In genomic region chr9:61439979-61440378, GRCm38 (mm10) we compare ENCODE assay signal across 28 mouse cellular contexts.
DNase-seq lines count a peak whose midpoint lies in the region; ATAC-seq and TF ChIP-seq lines count a peak whose summit lies in the region.
"Had no signal": no experiment of that assay in that cellular context is flagged by ENCODE, and none has a peak within 500 bp of the region (broad histone marks: within the 10 kb centered on the region; RNA-seq: fewer than 3 reads in every experiment).

No protein-coding gene starts in this region.

- no peak; the same call in 1 of the 2 replicates for TF ChIP-seq RAD21 in CH12.LX (IDR thresholded peaks at IDR 0.05; ENCODE audit: low read depth, low read length)

- peaks cover 50% of the 10 kb centered on the region for H3K27me3 ChIP-seq in midbrain, embryonic 10.5 days (ENCODE audit: low read depth, poor library complexity, severe bottlenecking)
- H3K27me3 ChIP-seq in midbrain, embryonic 13.5 days, result peaks cover 38% of the 10 kb centered on the region
- H3K27me3 ChIP-seq in CH12.LX (replicated peaks), result peaks cover 1% of the 10 kb centered on the region
- peaks cover 48% of the 10 kb centered on the region for H3K27me3 ChIP-seq in limb, embryonic 10.5 days (ENCODE audit: low read depth, poor library complexity, severe bottlenecking)
- H3K27me3 ChIP-seq in stomach, postnatal 0 days (ENCODE audit: control insufficient read depth, insufficient read depth, low read length), result no peaks in the 10 kb centered on the region
- no peaks in the 10 kb centered on the region for H3K27me3 ChIP-seq in liver, postnatal 0 days (ENCODE audit: insufficient read depth, low read length)
- H3K27me3 ChIP-seq: Patski had no signal

- H3K79me2 ChIP-seq in CH12.LX (replicated peaks; ENCODE audit: control insufficient read depth, extremely low read depth, insufficient read depth, poor library complexity, severe bottlenecking), result no peaks in the 10 kb centered on the region

- DNase-seq in midbrain, embryonic 10.5 days (ENCODE audit: low spot score), result no peak
- peak; percentile 41 for DNase-seq in CH12.LX (ENCODE audit: extremely low read depth)
- DNase-seq in ES-CJ7 (ENCODE audit: low read depth, low spot score), result peak; percentile 25
- no peak for DNase-seq in limb, embryonic 10.5 days (ENCODE audit: low spot score)
- DNase-seq in stomach, postnatal 0 days (ENCODE audit: low spot score), result no peak
- no peak for DNase-seq in spleen, postnatal 14 days (ENCODE audit: low spot score in 2 of 2)
- no peak for DNase-seq in liver, postnatal 0 days
- DNase-seq: adrenal gland, adult 8-10 months; adrenal gland, postnatal 25 days; cerebellum, adult 18-20 months; cerebellum, adult 9-10 months; cerebellum, postnatal 14 days; gastrocnemius, postnatal 10 days; gastrocnemius, postnatal 36 days; heart, adult 2 months; heart, postnatal 14 days; heart, postnatal 4 days had no signal

- WGBS in midbrain, embryonic 10.5 days, result 78% methylated on average over 2 of the region's 2 CpGs
- WGBS in midbrain, embryonic 13.5 days, result 70% methylated on average over 2 of the region's 2 CpGs
- WGBS in limb, embryonic 10.5 days, result 68% methylated on average over 2 of the region's 2 CpGs
- whole genome bisulfite sequencing in stomach, postnatal 0 days, result 88% methylated on average over 2 of the region's 2 CpGs
- WGBS in liver, postnatal 0 days (ENCODE audit: insufficient replicate concordance), result 78% methylated on average over 2 of the region's 2 CpGs

- 0 out of 2 replicates have a peak overlapping the region, but pooled peaks have one; percentile 7 for H3K27ac ChIP-seq in midbrain, embryonic 10.5 days (replicated peaks)
- H3K27ac ChIP-seq in midbrain, embryonic 13.5 days, result no peak overlapping the region
- no peak overlapping the region for H3K27ac ChIP-seq in CH12.LX (ENCODE audit: insufficient read depth, low read depth)
- peak overlapping the region; percentile 7; the same call in 1 of the 2 replicates for H3K27ac ChIP-seq in limb, embryonic 10.5 days
- no peak overlapping the region for H3K27ac ChIP-seq in stomach, postnatal 0 days (replicated peaks)
- H3K27ac ChIP-seq in liver, postnatal 0 days (ENCODE audit: low read depth), result no peak overlapping the region
- H3K27ac ChIP-seq: forebrain, embryonic 10.5 days; forebrain, embryonic 13.5 days; heart, adult 2 months; heart, embryonic 10.5 days; heart, embryonic 13.5 days; hindbrain, embryonic 14.5 days; hindbrain, postnatal 0 days had no signal

- dilution Hi-C loops in CH12.LX (cut with MboI; ENCODE audit: extremely low pct_ligation_motif_present, extremely low pct_unique_long_range_greater_than_20kb, low sequenced_read_pairs), result no loop called here

- in situ Hi-C loops in CH12.LX (cut with MboI; ENCODE audit: low pct_ligation_motif_present, low pct_unique_long_range_greater_than_20kb, low sequenced_read_pairs), result no loop called here

- H3K9me3 ChIP-seq in midbrain, embryonic 10.5 days (replicated peaks), result no peaks in the 10 kb centered on the region
- H3K9me3 ChIP-seq in midbrain, embryonic 13.5 days, result no peaks in the 10 kb centered on the region
- H3K9me3 ChIP-seq in CH12.LX (replicated peaks; ENCODE audit: low read length), result no peaks in the 10 kb centered on the region
- no peaks in the 10 kb centered on the region for H3K9me3 ChIP-seq in limb, embryonic 10.5 days (replicated peaks)
- no peaks in the 10 kb centered on the region for H3K9me3 ChIP-seq in stomach, postnatal 0 days (ENCODE audit: control insufficient read depth, low read length)
- H3K9me3 ChIP-seq in liver, postnatal 0 days (ENCODE audit: low read length), result no peaks in the 10 kb centered on the region
- H3K9me3 ChIP-seq: forebrain, embryonic 10.5 days; forebrain, embryonic 13.5 days; G1E; heart, embryonic 10.5 days had no signal

- H3K4me1 ChIP-seq in midbrain, embryonic 10.5 days, result peaks cover 78% of the 10 kb centered on the region
- H3K4me1 ChIP-seq in midbrain, embryonic 13.5 days (replicated peaks), result peaks cover 32% of the 10 kb centered on the region
- H3K4me1 ChIP-seq in CH12.LX (ENCODE audit: control insufficient read depth in 1 of 2, insufficient read depth in 2 of 2), result peaks cover 9 to 81% of the 10 kb centered on the region in 2 experiments; a peak in 3 of 4 replicates
- peaks cover 38% of the 10 kb centered on the region for H3K4me1 ChIP-seq in limb, embryonic 10.5 days
- no peaks in the 10 kb centered on the region for H3K4me1 ChIP-seq in stomach, postnatal 0 days (replicated peaks; ENCODE audit: control insufficient read depth, insufficient read depth)
- H3K4me1 ChIP-seq in liver, postnatal 0 days (ENCODE audit: insufficient read depth), result no peaks in the 10 kb centered on the region

- no peak for ATAC-seq in midbrain, embryonic 13.5 days
- no peak for ATAC-seq in stomach, postnatal 0 days (ENCODE audit: low FRiP score, low TSS enrichment)
- ATAC-seq in liver, postnatal 0 days, result no peak
- ATAC-seq: activated CD4-positive, CD25-positive, alpha-beta regulatory T cell, adult 4 months; forebrain, embryonic 13.5 days; forebrain, embryonic 16.5 days; Patski had no signal

- no peak for TF ChIP-seq POLR2A in CH12.LX (IDR thresholded peaks at IDR 0.05; ENCODE audit: low read depth, low read length)

- H3K4me2 ChIP-seq in midbrain, embryonic 13.5 days (replicated peaks), result no peak overlapping the region
- no peak overlapping the region for H3K4me2 ChIP-seq in CH12.LX (ENCODE audit: insufficient read depth, low read depth, poor library complexity, severe bottlenecking)
- H3K4me2 ChIP-seq in stomach, postnatal 0 days (replicated peaks; ENCODE audit: low read depth), result no peak overlapping the region
- H3K4me2 ChIP-seq in liver, postnatal 0 days (ENCODE audit: low read depth, low read length), result no peak overlapping the region
- H3K4me2 ChIP-seq: forebrain, embryonic 13.5 days; heart, embryonic 13.5 days; hindbrain, embryonic 14.5 days had no signal

- TF ChIP-seq CTCF in CH12.LX (conservative IDR thresholded peaks at IDR 0.05 in 1 of 2, IDR thresholded peaks at IDR 0.05 in 1 of 2; ENCODE audit: low read depth in 2 of 2, low read length in 2 of 2), result no peak
- no peak for TF ChIP-seq CTCF in stomach, postnatal 0 days (IDR thresholded peaks at IDR 0.05; ENCODE audit: low read depth)
- no peak for TF ChIP-seq CTCF in liver, postnatal 0 days (IDR thresholded peaks at IDR 0.05; ENCODE audit: low read depth)

- no peaks in the 10 kb centered on the region for H3K36me3 ChIP-seq in midbrain, embryonic 10.5 days
- H3K36me3 ChIP-seq in midbrain, embryonic 13.5 days, result no peaks in the 10 kb centered on the region
- no peaks in the 10 kb centered on the region for H3K36me3 ChIP-seq in CH12.LX (replicated peaks in 1 of 2; ENCODE audit: control insufficient read depth in 1 of 2, insufficient read depth in 1 of 2, low read length in 1 of 2)
- H3K36me3 ChIP-seq in limb, embryonic 10.5 days, result no peaks in the 10 kb centered on the region
- H3K36me3 ChIP-seq in stomach, postnatal 0 days (ENCODE audit: control insufficient read depth, insufficient read depth, low read length), result no peaks in the 10 kb centered on the region
- H3K36me3 ChIP-seq in liver, postnatal 0 days (replicated peaks; ENCODE audit: insufficient read depth, low read length), result no peaks in the 10 kb centered on the region
- H3K36me3 ChIP-seq: forebrain, embryonic 10.5 days; G1E; heart, embryonic 10.5 days; heart, embryonic 13.5 days had no signal

- no peak for TF ChIP-seq EP300 in CH12.LX (IDR thresholded peaks at IDR 0.05; ENCODE audit: low read length)
- TF ChIP-seq EP300 in stomach, postnatal 0 days (optimal IDR thresholded peaks at IDR 0.05), result no peak
- TF ChIP-seq EP300 in liver, postnatal 0 days (IDR thresholded peaks at IDR 0.05; ENCODE audit: low read depth), result no peak

- H3K9ac ChIP-seq in midbrain, embryonic 13.5 days (replicated peaks), result no peak overlapping the region
- no peak overlapping the region for H3K9ac ChIP-seq in CH12.LX (ENCODE audit: insufficient read depth, low read depth)
- no peak overlapping the region for H3K9ac ChIP-seq in stomach, postnatal 0 days (ENCODE audit: low read length)
- no peak overlapping the region for H3K9ac ChIP-seq in liver, postnatal 0 days (replicated peaks)
- H3K9ac ChIP-seq: heart, embryonic 13.5 days; hindbrain, embryonic 14.5 days had no signal

- no peak overlapping the region for H3K4me3 ChIP-seq in midbrain, embryonic 10.5 days
- H3K4me3 ChIP-seq in midbrain, embryonic 13.5 days (replicated peaks), result no peak overlapping the region
- no peak overlapping the region for H3K4me3 ChIP-seq in CH12.LX (replicated peaks in 1 of 3; ENCODE audit: low read depth in 2 of 3, low read length in 2 of 3, poor library complexity in 1 of 3)
- H3K4me3 ChIP-seq in limb, embryonic 10.5 days, result no peak overlapping the region
- H3K4me3 ChIP-seq in stomach, postnatal 0 days (ENCODE audit: low read depth, low read length), result no peak overlapping the region
- no peak overlapping the region for H3K4me3 ChIP-seq in liver, postnatal 0 days (ENCODE audit: low read depth, low read length)
- H3K4me3 ChIP-seq: forebrain, embryonic 10.5 days; forebrain, embryonic 13.5 days; heart, adult 2 months; heart, embryonic 10.5 days; heart, embryonic 13.5 days had no signal

TF ChIP-seq in CH12.LX, 34 proteins besides CTCF, POLR2A, EP300 and RAD21:
- no peak for TF ChIP-seq ZMIZ1 (IDR thresholded peaks at IDR 0.05; ENCODE audit: low read depth, low read length)
- 0 out of 2 replicates have a peak, but pooled peaks have one; percentile 9 for TF ChIP-seq ZKSCAN1 (IDR thresholded peaks at IDR 0.05; ENCODE audit: borderline replicate concordance, low read depth, low read length)
- TF ChIP-seq SIN3A (IDR thresholded peaks at IDR 0.05; ENCODE audit: low read length), result no peak
- no peak for TF ChIP-seq SMC3 (IDR thresholded peaks at IDR 0.05; ENCODE audit: low read depth, low read length)
- no peak for TF ChIP-seq BHLHE40 (IDR thresholded peaks at IDR 0.05; ENCODE audit: low read depth, low read length)
- no peak for TF ChIP-seq CHD2 (IDR thresholded peaks at IDR 0.05; ENCODE audit: low read length)
- no peak for TF ChIP-seq GABPA (IDR thresholded peaks at IDR 0.05; ENCODE audit: insufficient replicate concordance, low read depth, low read length)
- no peak for TF ChIP-seq NELFE (IDR thresholded peaks at IDR 0.05; ENCODE audit: low read depth, low read length)

Comparison
In these comparisons a context has a peak if more than half of its experiments do, and no peak if none do; other contexts are left out.
1. H3K27ac ChIP-seq: peak in midbrain, embryonic 10.5 days (single experiment) and limb, embryonic 10.5 days (single experiment); none in midbrain, embryonic 13.5 days (single experiment), CH12.LX (single experiment), stomach, postnatal 0 days (single experiment) and liver, postnatal 0 days (single experiment).
2. DNase-seq: peak in CH12.LX (single experiment) and ES-CJ7 (single experiment); none in midbrain, embryonic 10.5 days (single experiment), limb, embryonic 10.5 days (single experiment), stomach, postnatal 0 days (single experiment), spleen, postnatal 14 days (0 of 2) and liver, postnatal 0 days (single experiment).